Mouse (Mus musculus): ENCODE data around the gene Prr13.

GRCm38 (mm10) chr15:102432046-102432445 is 26.8 kb upstream of the Prr13 start:
- TF ChIP-seq POLR2A (IDR thresholded peaks at IDR 0.05; ENCODE audit: borderline replicate concordance, extremely low read depth, low read depth, low read length) = no peak
- no peak for TF ChIP-seq CTCF (IDR thresholded peaks at IDR 0.05; ENCODE audit: insufficient read depth, low read length)

Data from lung, adult 2 months (tissue).